Mouse (Mus musculus) C2C12 (cell line): ENCODE measurements around the gene Lmntd1.

Source experiments
- CEBPB ChIP-seq: IDR thresholded peaks from one replicate; pipeline ENCODE4 v1.6.1; 2011; ENCODE audit warnings: low read depth, mild to moderate bottlenecking, control low read depth, moderate library complexity
- CTCF ChIP-seq: IDR thresholded peaks from one replicate; pipeline ENCODE4 v1.5.1; 2011; ENCODE audit not compliant: control insufficient read depth, insufficient read depth, insufficient read length
- MAX ChIP-seq: IDR thresholded peaks from one replicate; pipeline ENCODE4 v1.6.1; 2011; ENCODE audit warnings: mild to moderate bottlenecking, control low read depth
- MYOG ChIP-seq: IDR thresholded peaks from one replicate; pipeline ENCODE4 v1.6.1; 2011; ENCODE audit not compliant: control insufficient read depth, insufficient read length; ENCODE audit errors: extremely low read depth

DNA sequence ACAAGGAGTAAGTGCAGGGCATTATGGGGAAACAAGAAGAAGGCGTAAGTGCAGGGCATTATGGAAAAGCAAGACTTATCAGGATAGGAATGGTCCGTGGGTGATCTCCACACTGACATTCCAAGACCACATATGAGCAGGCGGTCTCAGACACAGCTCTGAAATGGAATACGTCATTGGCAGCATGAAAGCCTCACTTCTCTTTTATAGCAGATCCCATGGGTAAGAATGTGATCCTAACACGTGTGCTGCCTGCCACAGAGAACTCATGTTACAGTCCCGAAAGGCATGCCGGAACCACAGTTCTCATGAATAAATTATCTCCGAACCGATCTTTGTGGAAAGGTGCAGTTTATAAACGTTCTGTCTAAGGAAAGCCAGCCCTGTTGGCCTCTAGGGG, 294.0 kb downstream of the Lmntd1 start:
- TF ChIP-seq CEBPB, result no peak
- TF ChIP-seq CTCF, result no peak
- no peak for TF ChIP-seq MAX
- TF ChIP-seq MYOG, result no peak
